Mouse (Mus musculus) neutrophil, adult 59 days (primary cell): ENCODE results near the gene Pim3. TPM values are rescaled to one million over a fixed set of nuclear protein-coding genes. Genes with fewer than 3 reads are reported as not detected.

ENCODE experiments used
- total RNA-seq, 2 experiments: library from RNA; stranded (reverse); gene quantifications; 1 replicate in 1 of 2; 2 replicates in 1 of 2; pipeline ENCODE4 v1.2.4; 2023

Gene Pim3
- 10 to 100 TPM; 22.0 to 23.9 TPM for total RNA-seq

GRCm38 (mm10) chr15:88861772-88862622, at the start of gene Pim3:
Gene Pim3 (plus strand): TSS chr15:88862186.

GRCm38 (mm10) chr15:88819026-88819905, 42.7 kb upstream of the Pim3 start, which contains the start of the genes Alg12 and Creld2:
Gene Alg12 (minus strand): TSS chr15:88819318.
Gene Creld2 (plus strand): TSS chr15:88819646.

Other genes with a start within 250 kb of the Pim3 start
- 10 to 100 TPM; 58.9 to 61.8 TPM for gene Brd1, start 128.0 kb upstream of the Pim3 start, total RNA-seq
- gene Zbed4, start 110.5 kb upstream of the Pim3 start, total RNA-seq: 10 to 100 TPM; 19.4 to 21.2 TPM
- 10 to 100 TPM in 1 of 2 experiments, 1 to 10 TPM in 1; 8.0 to 13.5 TPM for gene Alg12, start 42.9 kb upstream of the Pim3 start, total RNA-seq
- gene Creld2, start 42.5 kb upstream of the Pim3 start, total RNA-seq: 10 to 100 TPM; 21.8 to 22.8 TPM
- not detected for gene Ttll8, start 92.2 kb downstream of the Pim3 start, total RNA-seq
- gene Mlc1, start 116.8 kb downstream of the Pim3 start, total RNA-seq: not detected
- not detected for gene Mov10l1, start 120.7 kb downstream of the Pim3 start, total RNA-seq
- gene Panx2, start 197.5 kb downstream of the Pim3 start, total RNA-seq: under 1 TPM in 1 of 2 experiments, not detected in 1; 0.16 TPM
- 10 to 100 TPM; 44.3 to 45.0 TPM for gene Trabd, start 212.9 kb downstream of the Pim3 start, total RNA-seq
- 10 to 100 TPM; 21.6 to 22.1 TPM for gene Selenoo, start 226.9 kb downstream of the Pim3 start, total RNA-seq